ENCODE assay signal across 12 mouse cellular contexts in genomic region chr7:141096021-141096420, GRCm38 (mm10). TPM values are rescaled to one million over a fixed set of nuclear protein-coding genes. Genes with fewer than 3 reads are reported as not detected.
A peak's percentile ranks its signal among the peaks of the same experiment; 100 is the strongest.
DNase-seq lines count a peak whose midpoint lies in the region; ATAC-seq and TF ChIP-seq lines count a peak whose summit lies in the region.
"Had no signal": no experiment of that assay in that cellular context is flagged by ENCODE, and none has a peak within 500 bp of the region (broad histone marks: within the 10 kb centered on the region; RNA-seq: fewer than 3 reads in every experiment).

No protein-coding gene starts in this region.

- H3K27me3 ChIP-seq in hindbrain, embryonic 10.5 days (ENCODE audit: insufficient read depth, poor library complexity, severe bottlenecking) = peaks cover 76% of the 10 kb centered on the region
- H3K27me3 ChIP-seq in hindbrain, embryonic 11.5 days (ENCODE audit: control insufficient read depth, insufficient read depth, low read length) = peaks cover 24% of the 10 kb centered on the region

- 0 out of 2 replicates have a peak overlapping the region, but pooled peaks have one; percentile 23 for H3K27ac ChIP-seq in hindbrain, embryonic 10.5 days
- H3K27ac ChIP-seq in hindbrain, embryonic 11.5 days (ENCODE audit: low read depth, low read length) = no peak overlapping the region
- H3K27ac ChIP-seq in cortical plate, adult 2 months (ENCODE audit: insufficient read depth, low read length) = peak overlapping the region; percentile 68; the same call in 1 of the 2 replicates

- DNase-seq in hindbrain, embryonic 10.5 days (ENCODE audit: low spot score) = no peak
- DNase-seq in hindbrain, embryonic 11.5 days (ENCODE audit: low spot score) = no peak
- peak; percentile 65 for DNase-seq in CD4-positive helper T cell, adult 2 months (ENCODE audit: low read depth, low spot score)
- DNase-seq in natural killer cell, adult 2 months (ENCODE audit: low spot score in 2 of 2) = peak; percentile 45 to 68
- DNase-seq in cerebellum, adult 11-12 months = no peak
- no peak for DNase-seq in adrenal gland, postnatal 36 days
- no peak for DNase-seq in cerebellum, adult 11 months

- H3K4me1 ChIP-seq in hindbrain, embryonic 10.5 days (replicated peaks) = peaks cover 59% of the 10 kb centered on the region
- peaks cover 5% of the 10 kb centered on the region for H3K4me1 ChIP-seq in hindbrain, embryonic 11.5 days (replicated peaks; ENCODE audit: control insufficient read depth, insufficient read depth, low read length)
- H3K4me1 ChIP-seq in cortical plate, adult 2 months (ENCODE audit: control insufficient read depth, insufficient read depth, low read length) = no peaks in the 10 kb centered on the region

- no peak overlapping the region for H3K4me3 ChIP-seq in hindbrain, embryonic 10.5 days
- no peak overlapping the region for H3K4me3 ChIP-seq in hindbrain, embryonic 11.5 days (ENCODE audit: low read depth, low read length)
- peak overlapping the region; percentile 24 for H3K4me3 ChIP-seq in cortical plate, adult 2 months (ENCODE audit: insufficient read depth, low read length)

- H3K9me3 ChIP-seq in hindbrain, embryonic 10.5 days = no peaks in the 10 kb centered on the region
- H3K9me3 ChIP-seq in hindbrain, embryonic 11.5 days (ENCODE audit: control insufficient read depth, low read length) = no peaks in the 10 kb centered on the region

- 84% methylated on average over 6 of the region's 6 CpGs for WGBS in hindbrain, embryonic 10.5 days
- WGBS in hindbrain, embryonic 11.5 days = 83% methylated on average over 6 of the region's 6 CpGs

- H3K9ac ChIP-seq in hindbrain, embryonic 11.5 days (ENCODE audit: low read depth, low read length) = no peak overlapping the region

- ATAC-seq in hindbrain, embryonic 11.5 days (ENCODE audit: low FRiP score) = no peak
- ATAC-seq: Patski had no signal

- no peaks in the 10 kb centered on the region for H3K36me3 ChIP-seq in hindbrain, embryonic 10.5 days
- no peaks in the 10 kb centered on the region for H3K36me3 ChIP-seq in hindbrain, embryonic 11.5 days (ENCODE audit: control insufficient read depth, insufficient read depth, low read length)

- no peak overlapping the region for H3K4me2 ChIP-seq in hindbrain, embryonic 11.5 days (replicated peaks; ENCODE audit: low read depth, low read length)

- no peak for TF ChIP-seq CTCF in cortical plate, adult 2 months (IDR thresholded peaks at IDR 0.05; ENCODE audit: extremely low read depth, insufficient read depth, low read length)

- TF ChIP-seq POLR2A in cortical plate, adult 2 months (IDR thresholded peaks at IDR 0.05; ENCODE audit: extremely low read depth, insufficient read depth, low read length) = no peak

RNA-seq across cellular contexts. Expression of gene Sigirr, which starts 4.4 kb away (rescaled TPM):
- polyA plus RNA-seq in hindbrain, embryonic 10.5 days (2016; fragmentation: Nextera tagmentation; extraction: Ambion mirVana) = 1.9 and 2.7 TPM in 2 replicates
- polyA plus RNA-seq in hindbrain, embryonic 11.5 days (2014; fragmentation: Nextera tagmentation; extraction: Ambion mirVana) = 1.0 and 2.1 TPM in 2 replicates
- polyA plus RNA-seq in cortical plate, adult 2 months (2012; rRNA removed) = 4.0 and 4.3 TPM in 2 replicates
- total RNA-seq in adrenal gland, postnatal 36 days (2021) = 1 to 10 TPM; 2.4 to 4.3 TPM

RNA-seq across cellular contexts. Expression of gene Pkp3, which starts 18.0 kb away (rescaled TPM):
- 5.1 and 5.2 TPM in 2 replicates for polyA plus RNA-seq in hindbrain, embryonic 10.5 days (2016; fragmentation: Nextera tagmentation; extraction: Ambion mirVana)
- 2.0 and 2.6 TPM in 2 replicates for polyA plus RNA-seq in hindbrain, embryonic 11.5 days (2014; fragmentation: Nextera tagmentation; extraction: Ambion mirVana)
- polyA plus RNA-seq in cortical plate, adult 2 months (2012; rRNA removed) = 0.06 and 0.15 TPM in 2 replicates
- 1 to 10 TPM; 1.4 to 1.5 TPM for total RNA-seq in adrenal gland, postnatal 36 days (2021)
- total RNA-seq: gastrocnemius, adult 8-10 months had no signal

RNA-seq across cellular contexts. Expression of gene Ano9, which starts 21.6 kb away (rescaled TPM):
- polyA plus RNA-seq in hindbrain, embryonic 10.5 days (2016; fragmentation: Nextera tagmentation; extraction: Ambion mirVana) = 0.20 and 1.6 TPM in 2 replicates
- polyA plus RNA-seq in hindbrain, embryonic 11.5 days (2014; fragmentation: Nextera tagmentation; extraction: Ambion mirVana) = 0.48 and 0.70 TPM in 2 replicates
- polyA plus RNA-seq in cortical plate, adult 2 months (2012; rRNA removed) = 0.08 TPM in 1 of 2 replicates, not detected in the other
- under 1 TPM; 0.30 TPM for total RNA-seq in adrenal gland, postnatal 36 days (2021)
- total RNA-seq: common myeloid progenitor, adult 5-6 weeks; gastrocnemius, adult 8-10 months; left cerebral cortex, adult 18-20 months had no signal

RNA-seq across cellular contexts. Expression of gene Ptdss2, which starts 26.2 kb away (rescaled TPM):
- 80.1 and 80.2 TPM in 2 replicates for polyA plus RNA-seq in hindbrain, embryonic 10.5 days (2016; fragmentation: Nextera tagmentation; extraction: Ambion mirVana)
- polyA plus RNA-seq in hindbrain, embryonic 11.5 days (2014; fragmentation: Nextera tagmentation; extraction: Ambion mirVana) = 65.2 and 73.5 TPM in 2 replicates
- 57.6 and 58.9 TPM in 2 replicates for polyA plus RNA-seq in cortical plate, adult 2 months (2012; rRNA removed)
- 10 to 100 TPM; 41.8 to 42.9 TPM for total RNA-seq in adrenal gland, postnatal 36 days (2021)

RNA-seq across cellular contexts. Expression of gene B4galnt4, which starts 35.1 kb away (rescaled TPM):
- 26.4 and 35.1 TPM in 2 replicates for polyA plus RNA-seq in hindbrain, embryonic 10.5 days (2016; fragmentation: Nextera tagmentation; extraction: Ambion mirVana)
- 15.1 and 18.1 TPM in 2 replicates for polyA plus RNA-seq in hindbrain, embryonic 11.5 days (2014; fragmentation: Nextera tagmentation; extraction: Ambion mirVana)
- polyA plus RNA-seq in cortical plate, adult 2 months (2012; rRNA removed) = 109 and 125 TPM in 2 replicates
- under 1 TPM; 0.83 to 0.95 TPM for total RNA-seq in adrenal gland, postnatal 36 days (2021)

Comparison
In these comparisons a context has a peak if more than half of its experiments do, and no peak if none do; other contexts are left out.
1. DNase-seq: peak in CD4-positive helper T cell, adult 2 months (single experiment) and natural killer cell, adult 2 months (2 of 2); none in hindbrain, embryonic 10.5 days (single experiment), hindbrain, embryonic 11.5 days (single experiment), cerebellum, adult 11-12 months (single experiment), adrenal gland, postnatal 36 days (0 of 2) and cerebellum, adult 11 months (single experiment).